Mouse (Mus musculus): Measurements from ENCODE around the gene Col23a1. TPM values are rescaled to one million over a fixed set of nuclear protein-coding genes. Genes with fewer than 3 reads are reported as not detected.

Gene Col23a1
- polyA plus RNA-seq, 1 experiment from 2014 or later: 24.9 TPM

DNA sequence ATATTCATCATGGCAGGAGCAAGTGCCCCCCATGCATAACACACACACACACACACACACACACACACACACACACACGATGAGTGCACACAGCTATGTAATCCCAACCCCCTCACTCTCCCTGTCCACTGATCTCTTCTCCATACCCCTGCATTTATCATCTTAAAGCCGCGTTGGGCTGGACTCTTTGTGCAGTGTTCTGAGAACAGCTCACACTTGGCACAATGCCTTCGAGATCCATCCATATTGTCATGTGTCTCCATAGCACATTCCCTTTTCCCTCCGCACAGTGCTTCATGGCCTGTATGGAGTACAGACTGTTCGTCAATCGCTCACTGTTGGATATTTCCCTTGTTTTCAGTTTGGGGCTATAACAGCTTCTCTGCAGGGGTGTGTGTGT lies 154.9 kb downstream of the Col23a1 start:
- Histone ChIP-seq H3K27me3 (no peaks in the 10 kb centered on the region), H3K27ac (no peak overlapping the region), H3K4me2 (no peak overlapping the region), H3K9me3 (no peaks in the 10 kb centered on the region), H3K4me3 (no peak overlapping the region), H3K36me3 (no peaks in the 10 kb centered on the region), H3K4me1 (peaks cover 4% of the 10 kb centered on the region; the same call in 1 of the 2 replicates), H3K9ac (no peak overlapping the region)
- ATAC-seq (ENCODE audit: borderline replicate concordance, extremely low read depth, low FRiP score, low TSS enrichment): peak; percentile 43; the same call in 1 of the 2 replicates
- 54% methylated on average over 7 of the region's 7 CpGs for WGBS

DNA sequence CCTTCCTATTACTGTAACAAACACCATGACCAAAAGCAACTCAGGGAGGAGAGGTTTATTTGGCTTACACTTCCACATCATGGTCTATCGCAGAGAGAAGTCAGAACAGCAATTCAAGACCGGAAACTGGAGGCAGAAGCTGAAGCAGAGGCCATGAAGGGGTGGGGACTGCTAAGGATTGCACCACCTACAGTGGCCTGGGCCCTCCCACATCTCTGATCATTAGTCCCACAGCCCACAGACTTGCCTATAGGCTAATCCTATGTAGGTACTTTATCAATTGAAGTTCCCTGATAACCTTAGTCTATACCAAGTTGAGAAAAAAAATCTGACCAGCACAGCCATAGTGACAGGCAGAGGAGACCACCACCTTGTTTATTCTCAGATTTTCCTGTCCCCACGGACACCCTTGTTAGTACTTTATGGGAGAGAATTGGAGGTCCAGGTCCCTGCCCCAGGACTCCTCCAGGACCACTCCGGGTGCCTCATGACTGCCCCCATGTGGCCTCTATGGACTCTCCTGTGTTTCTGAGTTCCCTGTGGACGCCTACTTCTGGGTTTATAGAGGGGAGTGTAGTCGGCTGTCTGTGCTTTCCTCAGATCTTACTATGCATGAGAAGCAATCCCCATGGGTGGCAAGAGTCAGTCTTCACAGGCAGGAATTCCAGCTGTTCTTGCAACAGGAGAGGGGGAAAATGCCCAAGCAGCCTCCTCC lies 157.1 kb downstream of the Col23a1 start:
- WGBS: 26% methylated on average over 6 of the region's 6 CpGs
- Histone ChIP-seq H3K36me3 (no peaks in the 10 kb centered on the region), H3K27ac (no peak overlapping the region), H3K4me1 (peaks cover 6% of the 10 kb centered on the region), H3K9me3 (no peaks in the 10 kb centered on the region), H3K4me3 (no peak overlapping the region), H3K27me3 (no peaks in the 10 kb centered on the region), H3K4me2 (no peak overlapping the region), H3K9ac (no peak overlapping the region)
- no peak for ATAC-seq (ENCODE audit: borderline replicate concordance, extremely low read depth, low FRiP score, low TSS enrichment)

DNA sequence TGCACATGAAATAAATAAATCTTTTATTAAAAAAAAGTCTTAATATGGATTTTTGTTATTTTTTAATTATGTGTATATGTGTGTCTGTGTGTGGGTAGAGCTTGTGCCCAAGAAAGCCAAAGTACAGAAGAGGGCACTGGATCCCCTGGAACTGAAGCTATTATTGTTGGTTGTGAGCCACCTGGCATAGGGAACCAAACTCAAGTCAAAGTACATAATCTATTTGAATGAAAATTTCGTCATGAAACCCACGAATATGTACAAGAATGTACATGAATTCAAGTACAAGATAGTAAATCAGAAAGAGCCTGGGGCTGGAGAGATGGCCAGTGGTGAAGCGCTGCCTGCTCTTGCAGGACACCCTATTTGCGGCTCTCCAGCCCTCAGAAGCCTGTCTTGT lies 158.5 kb downstream of the Col23a1 start:
- no peak overlapping the region for H3K4me3 ChIP-seq
- H3K4me2 ChIP-seq: no peak overlapping the region
- H3K9ac ChIP-seq: no peak overlapping the region
- H3K36me3 ChIP-seq: no peaks in the 10 kb centered on the region
- H3K4me1 ChIP-seq: peaks cover 8% of the 10 kb centered on the region
- ATAC-seq (ENCODE audit: borderline replicate concordance, extremely low read depth, low FRiP score, low TSS enrichment): no peak
- H3K27ac ChIP-seq: no peak overlapping the region
- WGBS: 83% methylated on average over 4 of the region's 4 CpGs
- no peaks in the 10 kb centered on the region for H3K27me3 ChIP-seq
- H3K9me3 ChIP-seq: no peaks in the 10 kb centered on the region

DNA sequence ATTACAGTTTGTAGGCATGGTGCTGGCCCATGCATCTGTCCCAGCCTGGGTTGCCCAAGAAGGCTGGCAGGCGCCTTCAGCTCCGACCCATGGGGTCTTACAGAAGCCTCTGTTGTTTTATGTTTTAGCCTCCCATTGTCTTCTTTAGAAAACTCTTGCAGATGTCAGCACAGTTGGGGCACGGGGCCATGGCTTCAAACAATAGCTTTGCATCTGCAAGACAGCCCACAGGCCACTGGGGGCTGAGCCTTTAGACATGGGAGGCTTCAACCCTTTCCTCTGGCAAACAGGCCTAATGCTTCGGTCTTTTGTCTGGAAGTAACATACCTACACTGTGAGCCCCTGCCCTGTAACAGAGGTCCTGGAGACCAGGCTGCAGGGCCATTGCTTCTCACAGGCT lies 159.0 kb downstream of the Col23a1 start:
- Histone ChIP-seq H3K4me3 (no peak overlapping the region), H3K4me2 (no peak overlapping the region), H3K27me3 (no peaks in the 10 kb centered on the region), H3K9me3 (no peaks in the 10 kb centered on the region), H3K4me1 (peaks cover 7% of the 10 kb centered on the region), H3K27ac (no peak overlapping the region), H3K36me3 (no peaks in the 10 kb centered on the region), H3K9ac (no peak overlapping the region)
- WGBS: 77% methylated on average over 4 of the region's 4 CpGs
- ATAC-seq (ENCODE audit: borderline replicate concordance, extremely low read depth, low FRiP score, low TSS enrichment): no peak

DNA sequence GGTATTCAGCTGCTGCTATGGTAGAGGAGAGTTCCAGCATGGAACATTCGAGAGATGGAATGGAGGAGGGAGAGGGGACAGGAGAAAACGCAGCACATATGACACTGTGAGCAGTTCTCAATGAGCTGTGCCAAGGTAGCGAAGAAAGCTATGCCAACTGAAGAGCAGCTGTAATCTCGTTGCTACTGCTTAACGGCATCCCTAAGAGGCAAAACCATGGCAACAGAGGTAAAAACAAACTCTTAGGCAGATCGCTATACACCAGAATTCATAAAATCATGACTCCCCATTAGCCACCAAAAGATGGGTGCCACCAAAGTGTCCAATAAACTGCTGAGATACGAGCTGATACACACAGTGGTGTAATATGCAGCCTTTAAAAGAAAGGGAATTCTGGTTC lies 160.2 kb downstream of the Col23a1 start:
- Histone ChIP-seq H3K9ac (no peak overlapping the region), H3K27me3 (no peaks in the 10 kb centered on the region), H3K36me3 (no peaks in the 10 kb centered on the region), H3K4me2 (no peak overlapping the region), H3K9me3 (no peaks in the 10 kb centered on the region), H3K27ac (no peak overlapping the region), H3K4me1 (peaks cover 5% of the 10 kb centered on the region; the same call in 1 of the 2 replicates), H3K4me3 (no peak overlapping the region)
- no peak for ATAC-seq (ENCODE audit: borderline replicate concordance, extremely low read depth, low FRiP score, low TSS enrichment)
- WGBS: 72% methylated on average over 7 of the region's 7 CpGs

DNA sequence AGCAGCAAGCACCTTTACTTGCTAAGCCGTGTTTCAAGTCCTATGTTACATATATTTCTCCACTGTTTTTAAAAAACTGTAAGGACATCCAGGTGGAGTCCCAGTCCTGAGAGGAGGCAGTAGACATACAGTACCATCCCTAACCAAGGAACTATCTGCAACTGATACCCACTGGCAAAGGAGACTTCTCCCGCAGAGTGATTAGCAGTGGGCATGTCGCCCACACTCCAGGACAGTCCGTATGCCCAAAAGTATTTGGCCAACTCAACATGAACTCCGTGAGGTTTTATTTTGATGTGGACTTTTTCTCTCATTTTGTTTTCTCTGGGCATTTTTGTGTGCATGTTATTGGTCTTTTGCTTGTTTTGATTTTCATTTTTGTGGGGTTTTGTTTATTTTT lies 161.6 kb downstream of the Col23a1 start:
- no peak overlapping the region for H3K4me3 ChIP-seq
- H3K36me3 ChIP-seq: no peaks in the 10 kb centered on the region
- no peak overlapping the region for H3K4me2 ChIP-seq
- H3K9ac ChIP-seq: no peak overlapping the region
- no peaks in the 10 kb centered on the region for H3K27me3 ChIP-seq
- no peak for ATAC-seq (ENCODE audit: borderline replicate concordance, extremely low read depth, low FRiP score, low TSS enrichment)
- no peak overlapping the region for H3K27ac ChIP-seq
- 72% methylated on average over 5 of the region's 5 CpGs for WGBS
- H3K4me1 ChIP-seq: peaks cover 5% of the 10 kb centered on the region; the same call in 1 of the 2 replicates
- H3K9me3 ChIP-seq: no peaks in the 10 kb centered on the region

DNA sequence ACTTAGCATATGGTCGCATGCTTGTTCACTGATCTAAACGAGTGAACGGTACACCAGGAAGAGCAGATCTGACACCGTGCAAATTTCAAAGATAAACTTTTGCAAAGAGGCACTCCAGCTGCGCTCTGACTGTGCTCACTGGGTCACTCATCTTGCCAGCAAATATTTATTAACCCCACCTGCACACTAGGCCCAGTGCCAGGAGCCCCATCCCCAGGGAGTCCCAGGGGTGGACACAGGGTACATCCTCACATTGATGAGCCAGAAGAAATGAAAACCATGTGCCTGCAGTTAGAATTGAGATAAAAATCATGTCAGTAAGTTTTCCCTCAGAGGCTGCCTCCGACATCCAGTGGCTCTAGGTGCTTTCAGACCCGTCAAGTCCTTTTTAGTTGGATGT lies 162.2 kb downstream of the Col23a1 start:
- H3K4me3 ChIP-seq: no peak overlapping the region
- H3K9me3 ChIP-seq: no peaks in the 10 kb centered on the region
- H3K4me1 ChIP-seq: peaks cover 5% of the 10 kb centered on the region; the same call in 1 of the 2 replicates
- 17% methylated on average over 7 of the region's 7 CpGs for WGBS
- H3K27ac ChIP-seq: no peak overlapping the region
- H3K4me2 ChIP-seq: no peak overlapping the region
- ATAC-seq (ENCODE audit: borderline replicate concordance, extremely low read depth, low FRiP score, low TSS enrichment): no peak
- no peak overlapping the region for H3K9ac ChIP-seq
- no peaks in the 10 kb centered on the region for H3K27me3 ChIP-seq
- no peaks in the 10 kb centered on the region for H3K36me3 ChIP-seq

DNA sequence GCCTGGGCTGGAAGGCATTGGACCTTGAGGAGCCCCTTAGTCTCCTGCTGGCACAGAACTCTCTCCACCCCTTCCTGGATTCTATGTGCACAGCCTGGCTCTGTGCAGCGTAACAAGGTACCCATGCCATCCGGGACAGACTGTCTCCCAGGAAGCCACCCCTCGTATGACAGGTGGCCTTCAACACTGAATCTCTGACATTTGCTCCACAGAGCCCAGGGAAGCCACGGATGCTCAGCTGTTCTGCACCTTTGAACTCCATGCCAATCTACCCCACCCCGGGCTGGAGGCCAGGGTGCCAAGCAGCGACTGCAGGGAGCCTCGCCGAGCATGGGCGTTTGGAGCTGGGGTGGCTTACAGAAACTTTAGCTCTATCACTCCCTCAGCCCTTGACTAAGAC lies 164.0 kb downstream of the Col23a1 start:
- no peak overlapping the region for H3K4me3 ChIP-seq
- H3K4me1 ChIP-seq: peaks cover 10% of the 10 kb centered on the region
- H3K9ac ChIP-seq: no peak overlapping the region
- H3K9me3 ChIP-seq: no peaks in the 10 kb centered on the region
- no peak overlapping the region for H3K4me2 ChIP-seq
- no peak for ATAC-seq (ENCODE audit: borderline replicate concordance, extremely low read depth, low FRiP score, low TSS enrichment)
- WGBS: 87% methylated on average over 9 of the region's 9 CpGs
- H3K27me3 ChIP-seq: no peaks in the 10 kb centered on the region
- H3K27ac ChIP-seq: no peak overlapping the region
- H3K36me3 ChIP-seq: no peaks in the 10 kb centered on the region

DNA sequence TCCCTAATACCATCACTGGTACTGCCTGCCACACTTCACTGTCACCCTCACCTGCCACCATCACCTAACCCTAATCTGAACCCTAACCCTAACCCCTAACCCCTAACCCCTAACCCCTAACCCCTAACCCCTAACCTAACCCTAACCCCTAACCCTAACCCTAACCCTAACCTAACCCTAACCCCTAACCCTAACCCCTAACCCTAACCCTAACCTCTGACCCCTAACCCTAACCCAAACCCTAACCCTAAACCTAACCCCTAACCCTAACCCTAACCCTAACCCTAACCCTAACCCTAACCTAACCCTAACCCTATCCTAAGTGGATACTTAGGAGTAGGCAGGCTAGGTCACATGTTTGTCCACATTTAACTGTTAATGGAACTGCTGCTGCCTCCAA lies 165.8 kb downstream of the Col23a1 start:
- H3K27ac ChIP-seq: no peak overlapping the region
- no peak overlapping the region for H3K4me3 ChIP-seq
- no peaks in the 10 kb centered on the region for H3K9me3 ChIP-seq
- ATAC-seq (ENCODE audit: borderline replicate concordance, extremely low read depth, low FRiP score, low TSS enrichment): no peak
- no peak overlapping the region for H3K9ac ChIP-seq
- no peaks in the 10 kb centered on the region for H3K27me3 ChIP-seq
- H3K36me3 ChIP-seq: no peaks in the 10 kb centered on the region
- H3K4me2 ChIP-seq: no peak overlapping the region
- H3K4me1 ChIP-seq: peaks cover 18% of the 10 kb centered on the region

DNA sequence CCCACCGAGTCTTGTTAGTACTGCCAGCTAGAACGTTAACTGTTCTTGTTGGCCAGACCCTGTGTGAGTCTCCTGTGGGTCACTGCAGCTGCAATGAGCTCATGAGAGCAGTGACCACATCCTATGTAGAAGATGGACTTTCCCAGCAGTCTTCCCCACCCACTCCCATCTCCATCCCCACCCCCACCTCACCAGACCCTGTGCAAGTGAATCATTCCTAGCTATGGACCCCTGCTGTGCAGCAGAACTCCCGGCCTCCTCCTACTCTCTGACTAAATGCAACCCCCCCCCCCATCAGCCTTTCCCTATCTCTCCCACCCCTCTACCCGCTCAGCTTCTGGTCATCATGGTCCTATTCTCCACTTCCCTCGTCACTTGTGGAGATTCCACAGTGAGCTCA lies 167.9 kb downstream of the Col23a1 start:
- no peaks in the 10 kb centered on the region for H3K27me3 ChIP-seq
- WGBS: 52% methylated on average over 5 of the region's 5 CpGs
- peaks cover 14% of the 10 kb centered on the region for H3K4me1 ChIP-seq
- no peaks in the 10 kb centered on the region for H3K36me3 ChIP-seq
- no peak overlapping the region for H3K4me2 ChIP-seq
- H3K9ac ChIP-seq: no peak overlapping the region
- no peak overlapping the region for H3K4me3 ChIP-seq
- no peak overlapping the region for H3K27ac ChIP-seq
- no peak for ATAC-seq (ENCODE audit: borderline replicate concordance, extremely low read depth, low FRiP score, low TSS enrichment)
- H3K9me3 ChIP-seq: no peaks in the 10 kb centered on the region

DNA sequence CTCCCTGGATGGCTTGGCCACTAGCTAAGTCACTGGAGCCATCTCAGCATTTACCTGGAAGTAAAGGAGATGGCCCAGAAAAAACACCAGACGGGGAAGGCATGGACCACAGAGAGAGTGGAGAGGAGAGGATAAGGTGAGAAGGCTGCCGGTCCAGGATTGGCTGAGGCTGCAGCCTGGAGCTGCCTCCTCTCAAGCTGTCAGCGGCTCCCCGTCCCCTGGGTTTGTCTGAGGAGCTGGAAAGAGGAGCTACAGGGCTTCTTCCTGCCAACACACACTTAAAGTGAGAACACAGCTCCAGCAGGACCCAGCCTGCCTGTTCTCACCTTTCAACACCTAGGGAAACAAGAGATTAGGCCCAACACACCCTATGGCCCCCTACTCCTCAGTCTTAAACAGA lies 168.9 kb downstream of the Col23a1 start:
- 34% methylated on average over 4 of the region's 4 CpGs for WGBS
- no peak overlapping the region for H3K4me3 ChIP-seq
- no peaks in the 10 kb centered on the region for H3K9me3 ChIP-seq
- no peaks in the 10 kb centered on the region for H3K27me3 ChIP-seq
- no peak overlapping the region for H3K9ac ChIP-seq
- H3K4me2 ChIP-seq: no peak overlapping the region
- ATAC-seq (ENCODE audit: borderline replicate concordance, extremely low read depth, low FRiP score, low TSS enrichment): no peak
- H3K36me3 ChIP-seq: no peaks in the 10 kb centered on the region
- peaks cover 14% of the 10 kb centered on the region for H3K4me1 ChIP-seq
- H3K27ac ChIP-seq: 0 out of 2 replicates have a peak overlapping the region, but pooled peaks have one; percentile 4

DNA sequence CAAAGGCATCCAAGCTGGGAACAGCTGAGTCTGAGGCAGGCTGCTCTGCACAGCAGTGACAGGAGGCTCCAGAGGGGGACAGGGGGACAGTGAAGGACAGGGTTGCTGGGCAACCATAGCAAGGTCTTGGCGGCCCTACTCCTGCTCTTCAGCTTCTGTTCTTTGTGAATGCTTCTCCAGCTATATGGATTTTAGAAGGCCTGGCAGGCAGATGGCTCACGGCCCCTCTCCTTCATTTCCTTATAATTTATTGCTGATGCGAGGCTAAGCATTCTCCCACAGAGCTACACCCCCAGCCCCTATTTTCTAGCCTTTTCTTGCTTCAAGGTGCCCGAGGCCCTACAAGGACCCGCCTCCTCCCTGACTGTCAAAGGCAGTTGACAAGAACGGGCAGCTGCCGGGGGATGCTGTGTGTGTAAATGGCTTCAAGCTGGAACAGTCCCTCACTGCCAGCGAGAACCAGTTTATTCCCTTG lies 169.9 kb downstream of the Col23a1 start:
- Histone ChIP-seq H3K4me2 (no peak overlapping the region), H3K36me3 (no peaks in the 10 kb centered on the region), H3K27ac (no peak overlapping the region), H3K27me3 (no peaks in the 10 kb centered on the region), H3K9ac (no peak overlapping the region), H3K4me3 (no peak overlapping the region), H3K9me3 (no peaks in the 10 kb centered on the region), H3K4me1 (peaks cover 14% of the 10 kb centered on the region)
- peak; percentile 51; the same call in 1 of the 2 replicates for ATAC-seq (ENCODE audit: borderline replicate concordance, extremely low read depth, low FRiP score, low TSS enrichment)
- WGBS: 45% methylated on average over 8 of the region's 8 CpGs
